Mouse (Mus musculus) heart, adult 2 months (tissue): ENCODE results near the gene Me1. TPM values are rescaled to one million over a fixed set of nuclear protein-coding genes. Genes with fewer than 3 reads are reported as not detected.

ENCODE experiments used
- DNase-seq, 2 experiments: peaks; one replicate each; pipeline ENCODE4 v3.0.0; 2021
- H3K27ac ChIP-seq: fragments of 200-600 bp; 2 replicates; pipeline ENCODE4 v1.8.1; 2022
- H3K27me3 ChIP-seq: fragments of 200-500 bp; 2 replicates; pipeline ENCODE4 v1.6.1; 2012; ENCODE audit warnings: mild to moderate bottlenecking, low read length, inconsistent platforms, mixed read lengths; ENCODE audit not compliant: control insufficient read depth, insufficient read depth
- H3K36me3 ChIP-seq: fragments of 200-500 bp; 2 replicates; pipeline ENCODE4 v1.6.1; 2012; ENCODE audit warnings: low read length, inconsistent platforms; ENCODE audit not compliant: control insufficient read depth, insufficient read depth
- H3K4me1 ChIP-seq: fragments of 200-500 bp; 2 replicates; pipeline ENCODE4 v1.6.1; 2011; ENCODE audit warnings: low read length; ENCODE audit not compliant: control insufficient read depth, insufficient read depth
- H3K4me3 ChIP-seq: fragments of 200-600 bp; 2 replicates; pipeline ENCODE4 v1.8.1; 2022
- H3K79me2 ChIP-seq: fragments of 200-500 bp; replicated peaks from 2 replicates; pipeline ENCODE4 v1.6.1; 2012; ENCODE audit warnings: mild to moderate bottlenecking, inconsistent platforms, low read length, moderate library complexity, mixed read lengths; ENCODE audit not compliant: control insufficient read depth, insufficient read depth
- H3K9ac ChIP-seq: fragments of 200-500 bp; 2 replicates; pipeline ENCODE4 v1.6.1; 2012; ENCODE audit warnings: low read depth, mild to moderate bottlenecking, control low read depth, inconsistent platforms, low read length, mixed read lengths
- CTCF ChIP-seq: fragments of 200-600 bp; IDR thresholded peaks from 2 replicates; pipeline ENCODE4 v1.8.1; 2022; ENCODE audit warnings: antibody characterized with exemption, mild to moderate bottlenecking, moderate library complexity
- EP300 ChIP-seq: fragments of 200-500 bp; IDR thresholded peaks from 2 replicates; pipeline ENCODE4 v1.6.1; 2011; ENCODE audit warnings: low read depth, low read length, control low read depth; ENCODE audit not compliant: insufficient read depth
- POLR2A ChIP-seq: fragments of 200-500 bp; IDR thresholded peaks from 2 replicates; pipeline ENCODE4 v1.6.1; 2011; ENCODE audit warnings: mild to moderate bottlenecking, low read depth, low read length, control low read depth; ENCODE audit not compliant: insufficient read depth
- WGBS: fragments of 180-500 bp; shearing (Covaris S2); methylation state at CpG from one replicate; pipeline ENCODE4 v1.1.7; 2018; 5-methylcytosine and 5-hydroxymethylcytosine counted together
- intact Hi-C: fragments of 180-260 bp; cut with DNase I; formaldehyde crosslinking; loops from one replicate; pipeline ENCODE4 v1.15.1; 2025
- polyA plus RNA-seq: library from polyadenylated mRNA; depleted of rRNA; stranded (reverse); fragments of >200 nt; gene quantifications from 2 replicates; pipeline ENCODE4 v1.2.3, GENCODE M21; 2012
- total RNA-seq, 2 experiments: library from RNA; stranded (reverse); gene quantifications; 2 replicates each; pipeline ENCODE4 v1.2.3; 2021

Me1 gene
- total and polyA plus RNA-seq, 3 experiments: 67.1 to 110 (median 100.0) TPM

DNA sequence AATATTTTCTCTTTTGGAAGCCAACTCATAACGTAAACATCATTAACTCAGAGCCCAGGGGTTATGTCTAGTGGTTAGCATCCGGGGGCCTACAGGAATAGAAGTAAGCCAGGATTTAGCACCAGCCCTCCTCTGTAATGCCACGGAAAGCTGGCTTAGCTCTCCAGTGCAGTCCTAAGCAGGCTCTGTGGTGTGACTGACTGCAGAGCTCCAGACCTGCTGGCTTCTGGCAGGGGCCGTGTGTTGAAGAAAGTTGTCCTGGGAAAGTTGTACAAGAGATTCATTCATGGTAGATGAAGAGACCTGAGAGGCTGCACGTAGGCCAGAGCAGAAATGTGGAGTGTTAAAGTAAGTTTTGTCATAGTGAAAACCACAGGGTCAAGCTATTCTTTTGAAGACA, 5.5 kb upstream of the Me1 start:
- TF ChIP-seq POLR2A (no peak), CTCF (no peak), EP300 (no peak)
- H3K4me3 ChIP-seq: no peak overlapping the region
- no peaks in the 10 kb centered on the region for H3K79me2 ChIP-seq
- DNase-seq: no peak
- no peaks in the 10 kb centered on the region for H3K4me1 ChIP-seq
- WGBS: 35% methylated on average over 5 of the region's 5 CpGs
- no peaks in the 10 kb centered on the region for H3K27me3 ChIP-seq
- no peak overlapping the region for H3K27ac ChIP-seq
- no peaks in the 10 kb centered on the region for H3K36me3 ChIP-seq
- no peak overlapping the region for H3K9ac ChIP-seq
- intact Hi-C loops: no loop called here

DNA sequence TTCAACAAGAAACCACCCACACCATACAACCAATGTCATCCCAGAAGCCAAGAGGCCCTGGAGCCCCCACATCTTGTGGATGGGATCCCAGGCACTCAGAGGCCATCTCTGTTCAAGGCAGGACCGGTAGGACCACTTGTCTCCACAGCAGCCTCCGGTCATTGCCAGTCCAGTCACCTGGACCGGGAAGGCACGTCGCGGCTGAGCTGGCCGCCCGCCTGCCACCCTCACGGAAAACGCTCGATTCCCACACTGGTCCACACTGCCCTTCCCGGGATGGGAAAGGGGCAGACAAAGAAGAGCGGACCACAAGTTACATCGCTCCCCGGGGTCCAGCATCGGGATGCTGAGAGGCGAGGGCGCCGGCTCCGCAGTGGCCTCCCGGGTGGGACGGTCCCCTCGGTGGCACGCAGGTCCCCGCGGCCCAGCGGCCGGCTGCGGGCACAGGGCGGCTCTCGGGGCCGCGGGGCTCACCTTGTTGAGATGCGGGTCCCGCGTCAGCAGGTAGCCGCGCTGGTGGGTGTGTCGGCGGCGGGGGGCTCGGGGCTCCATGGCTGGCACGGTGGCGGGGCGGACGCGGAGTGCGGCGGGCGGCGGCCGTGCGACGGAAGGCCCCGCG, 445 bp downstream of the Me1 start:
- Histone ChIP-seq H3K27me3 (no peaks in the 10 kb centered on the region), H3K36me3 (no peaks in the 10 kb centered on the region), H3K9ac (peak overlapping the region; percentile 88), H3K79me2 (no peaks in the 10 kb centered on the region), H3K4me3 (peak overlapping the region; percentile 75), H3K4me1 (no peaks in the 10 kb centered on the region), H3K27ac (peak overlapping the region; percentile 84)
- peak; percentile 46 to 71 for DNase-seq
- 2% methylated on average over 54 of the region's 56 CpGs for WGBS
- intact Hi-C loops: loop anchor here (5.0 to 10.0 kb wide), 2 partner anchors 48 to 101 kb away; no protein-coding TSS in a partner anchor
- TF ChIP-seq CTCF (no peak), POLR2A (no peak), EP300 (no peak)

DNA sequence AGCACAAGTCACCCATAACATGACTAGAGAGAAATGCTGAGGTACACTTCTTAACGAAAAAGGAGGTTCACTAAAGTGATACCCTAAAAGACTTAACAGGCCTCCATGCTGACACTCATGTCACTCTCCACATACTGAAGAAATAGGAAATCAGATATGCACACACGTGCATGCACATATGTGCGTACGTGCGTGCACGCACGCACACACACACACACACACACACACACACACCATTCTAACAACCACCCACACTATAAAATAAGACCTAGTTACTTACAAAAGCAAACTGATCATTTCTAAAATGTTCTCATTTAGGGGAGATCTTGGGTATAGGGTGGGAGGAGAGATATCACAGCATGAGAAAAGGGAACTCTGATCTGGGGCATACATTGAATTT, 1.1 kb downstream of the Me1 start:
- peak overlapping the region; percentile 75; the same call in 1 of the 2 replicates for H3K4me3 ChIP-seq
- no peak overlapping the region; the same call in 1 of the 2 replicates for H3K27ac ChIP-seq
- no peaks in the 10 kb centered on the region for H3K27me3 ChIP-seq
- intact Hi-C loops: loop anchor here (5.0 to 10.0 kb wide), 2 partner anchors 47 to 100 kb away; no protein-coding TSS in a partner anchor
- WGBS: 93% methylated on average over 7 of the region's 7 CpGs
- no peaks in the 10 kb centered on the region for H3K79me2 ChIP-seq
- TF ChIP-seq POLR2A (no peak), CTCF (no peak), EP300 (no peak)
- no peak overlapping the region for H3K9ac ChIP-seq
- no peak for DNase-seq
- H3K4me1 ChIP-seq: no peaks in the 10 kb centered on the region
- H3K36me3 ChIP-seq: no peaks in the 10 kb centered on the region

DNA sequence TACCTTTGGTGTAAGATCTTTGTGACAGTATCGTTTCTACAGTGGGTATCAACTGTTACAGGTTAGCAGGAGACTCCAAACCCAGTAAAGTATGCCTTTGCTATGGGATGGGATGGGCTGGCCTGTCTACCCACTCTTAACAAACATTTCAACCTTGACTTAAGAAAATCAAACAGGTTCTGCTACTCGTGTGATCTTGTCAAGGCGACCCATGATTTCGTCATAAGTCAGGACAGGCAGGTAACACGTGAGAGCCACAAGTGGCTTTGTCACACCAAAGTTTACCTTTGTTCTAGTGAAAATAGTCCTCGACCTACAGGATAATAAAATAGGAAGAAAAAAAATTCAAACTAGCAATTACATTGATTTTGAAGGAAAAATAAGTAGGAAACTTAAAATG, 1.8 kb downstream of the Me1 start:
- H3K36me3 ChIP-seq: no peaks in the 10 kb centered on the region
- no peak for TF ChIP-seq EP300
- TF ChIP-seq POLR2A: no peak
- TF ChIP-seq CTCF: no peak
- no peaks in the 10 kb centered on the region for H3K4me1 ChIP-seq
- no peak overlapping the region for H3K27ac ChIP-seq
- H3K9ac ChIP-seq: no peak overlapping the region
- intact Hi-C loops: loop anchor here (10.0 kb wide), 1 partner anchor 99 kb away; no protein-coding TSS in a partner anchor
- H3K4me3 ChIP-seq: no peak overlapping the region
- H3K27me3 ChIP-seq: no peaks in the 10 kb centered on the region
- H3K79me2 ChIP-seq: no peaks in the 10 kb centered on the region
- WGBS: 91% methylated on average over 6 of the region's 6 CpGs
- no peak for DNase-seq

GRCm38 (mm10) chr9:86692676-86693075, 3.1 kb downstream of the Me1 start:
- no peaks in the 10 kb centered on the region for H3K79me2 ChIP-seq
- no peaks in the 10 kb centered on the region for H3K27me3 ChIP-seq
- H3K27ac ChIP-seq: no peak overlapping the region
- no peak overlapping the region for H3K4me3 ChIP-seq
- no peaks in the 10 kb centered on the region for H3K36me3 ChIP-seq
- no peak for DNase-seq
- 75% methylated on average over 3 of the region's 3 CpGs for WGBS
- TF ChIP-seq CTCF (peak; percentile 23), EP300 (no peak)
- intact Hi-C loops: loop anchor here (10.0 kb wide), 1 partner anchor 98 kb away; no protein-coding TSS in a partner anchor
- H3K4me1 ChIP-seq: no peaks in the 10 kb centered on the region
- H3K9ac ChIP-seq: no peak overlapping the region

DNA sequence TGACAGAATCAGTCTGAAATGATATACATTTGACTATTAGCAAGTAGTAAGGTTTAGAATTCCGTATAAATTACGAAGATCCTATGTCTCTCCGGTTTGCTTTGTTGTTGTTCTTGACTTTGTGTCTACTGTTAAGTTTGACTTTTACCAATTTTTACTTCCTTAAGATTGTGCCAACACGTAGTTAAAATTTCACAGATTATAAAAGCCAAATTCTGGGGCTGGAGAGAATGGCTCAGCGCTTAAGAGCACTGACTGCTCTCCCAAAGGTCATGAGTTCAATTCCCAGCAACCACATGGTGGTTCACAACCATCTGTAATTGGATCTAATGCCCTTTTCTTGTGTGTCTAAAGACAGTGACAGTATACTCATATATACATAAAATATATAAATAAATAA, 3.5 kb downstream of the Me1 start:
- no peak overlapping the region for H3K27ac ChIP-seq
- no peak overlapping the region for H3K9ac ChIP-seq
- DNase-seq: no peak
- H3K79me2 ChIP-seq: no peaks in the 10 kb centered on the region
- no peaks in the 10 kb centered on the region for H3K27me3 ChIP-seq
- TF ChIP-seq POLR2A (no peak), EP300 (no peak), CTCF (no peak)
- no peak overlapping the region for H3K4me3 ChIP-seq
- WGBS: 90% methylated on average over 5 of the region's 5 CpGs
- H3K4me1 ChIP-seq: no peaks in the 10 kb centered on the region
- no peaks in the 10 kb centered on the region for H3K36me3 ChIP-seq
- intact Hi-C loops: loop anchor here (10.0 kb wide), 1 partner anchor 97 kb away; no protein-coding TSS in a partner anchor
